Mouse (Mus musculus): Measurements from ENCODE around the gene Tmem150a. TPM values are rescaled to one million over a fixed set of nuclear protein-coding genes. Genes with fewer than 3 reads are reported as not detected.
A peak's percentile ranks its signal among the peaks of the same experiment; 100 is the strongest.

Gene Tmem150a
- polyA plus RNA-seq, 1 experiment from 2014 or later, result 17.1 TPM

DNA sequence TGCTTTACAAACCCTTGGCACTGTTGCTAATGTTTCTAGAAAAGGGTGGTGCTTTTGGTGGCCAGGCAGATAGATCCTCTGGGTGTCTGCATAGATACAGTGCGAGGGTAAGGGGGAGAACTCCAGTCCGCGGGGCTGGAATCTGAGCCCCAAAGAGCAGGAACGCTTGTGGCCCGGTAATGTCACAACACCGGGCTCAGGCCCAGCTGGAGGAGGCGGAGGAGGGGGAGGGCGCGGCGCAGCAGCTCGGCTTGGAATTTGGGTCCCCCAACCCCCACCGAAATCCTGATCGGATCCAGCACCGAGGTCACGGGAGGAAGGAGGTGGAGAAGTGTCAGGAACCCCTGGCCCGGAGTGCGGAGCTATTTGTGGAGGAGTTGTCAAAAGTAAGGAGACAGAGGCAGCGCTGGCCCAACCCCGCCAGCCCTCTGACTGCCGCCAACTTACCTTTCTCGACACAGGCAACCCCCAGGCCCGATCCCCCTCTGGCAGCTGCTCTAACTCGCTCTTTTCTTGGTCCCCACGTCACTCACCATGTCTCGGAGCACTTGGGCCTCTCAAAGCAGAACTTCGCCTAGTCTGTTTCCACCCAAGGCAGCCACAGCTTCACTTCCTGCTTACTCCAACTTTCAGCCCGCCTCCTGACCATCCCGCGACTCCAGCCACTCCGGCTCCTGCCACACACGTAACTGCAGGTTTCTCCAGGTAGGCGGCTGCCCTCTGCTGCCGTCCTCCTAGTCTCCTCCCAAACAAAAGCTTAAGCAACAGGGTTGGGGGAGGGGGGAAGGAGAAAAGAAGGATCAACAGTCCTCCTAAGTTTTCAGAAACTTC is 34.9 kb downstream of the Tmem150a start, which contains the start of gene Vamp8:
Gene Vamp8, minus strand, starts transcription at position 763 of the 831 bp plus-strand sequence.
- no peaks in the 10 kb centered on the region for H3K36me3 ChIP-seq (ENCODE audit: control insufficient read depth, insufficient read depth, low read length)
- H3K27ac ChIP-seq (replicated peaks; ENCODE audit: low read depth, low read length), result no peak within 1 kb of the TSS
- no peaks in the 10 kb centered on the region for H3K9me3 ChIP-seq (ENCODE audit: control insufficient read depth, low read length)
- peak within 1 kb of the TSS; percentile 25 for H3K4me3 ChIP-seq (replicated peaks; ENCODE audit: low read depth, low read length)
- ATAC-seq (ENCODE audit: low FRiP score, low TSS enrichment) (no peak), DNase-seq (peak; percentile 40)
- H3K4me1 ChIP-seq (ENCODE audit: control insufficient read depth, insufficient read depth, low read length), result 0 out of 2 replicates have a peak, but pooled peaks cover 9% of the 10 kb centered on the region
- WGBS, result 1% methylated on average over 32 of the region's 33 CpGs
- peak within 1 kb of the TSS; percentile 34; the same call in 1 of the 2 replicates for H3K9ac ChIP-seq (replicated peaks; ENCODE audit: low read length)
- peaks cover 16% of the 10 kb centered on the region; the same call in 1 of the 2 replicates for H3K27me3 ChIP-seq (ENCODE audit: control insufficient read depth, insufficient read depth, low read length)
- H3K4me2 ChIP-seq (ENCODE audit: low read length), result peak within 1 kb of the TSS; percentile 52

DNA sequence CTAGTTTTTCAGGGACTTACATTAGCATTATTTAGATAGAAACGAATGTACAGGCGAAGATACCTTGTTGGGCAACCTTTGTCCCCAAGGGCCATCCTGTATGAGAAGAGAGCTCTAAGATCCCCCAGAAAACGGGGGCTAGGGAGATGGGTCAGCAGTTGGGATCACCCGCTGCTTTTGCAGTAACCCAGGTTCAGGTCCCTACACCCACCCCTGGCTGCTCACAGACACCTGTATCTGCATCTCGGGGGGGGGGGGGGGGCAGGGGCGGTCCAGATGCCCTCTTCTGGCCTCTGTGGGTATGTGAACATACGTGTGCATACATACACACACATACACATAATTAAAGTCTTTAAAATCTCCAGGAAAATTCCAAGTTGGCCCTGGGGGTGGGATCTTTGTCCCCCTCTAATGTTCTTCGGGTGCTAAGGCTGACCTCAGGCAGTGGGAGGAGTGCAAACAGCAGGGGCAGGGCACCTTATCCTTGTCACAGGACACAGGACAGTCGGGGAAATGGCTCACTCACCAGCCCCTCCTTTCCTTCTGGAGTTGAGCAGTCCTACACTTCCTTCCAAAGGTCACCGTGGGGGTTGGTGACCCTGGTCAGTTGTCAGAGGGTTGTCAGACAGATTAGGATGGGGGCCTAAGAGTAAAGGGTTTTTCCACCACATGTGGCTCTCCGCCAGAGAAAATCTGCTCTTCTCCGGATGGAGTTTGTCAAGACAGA is 35.7 kb downstream of the Tmem150a start:
- Histone ChIP-seq H3K9me3 (ENCODE audit: control insufficient read depth, low read length) (no peaks in the 10 kb centered on the region), H3K4me3 (replicated peaks; ENCODE audit: low read depth, low read length) (peak overlapping the region; percentile 25), H3K4me1 (ENCODE audit: control insufficient read depth, insufficient read depth, low read length) (0 out of 2 replicates have a peak, but pooled peaks cover 9% of the 10 kb centered on the region), H3K4me2 (ENCODE audit: low read length) (peak overlapping the region; percentile 52), H3K9ac (replicated peaks; ENCODE audit: low read length) (no peak overlapping the region), H3K27ac (replicated peaks; ENCODE audit: low read depth, low read length) (no peak overlapping the region), H3K36me3 (ENCODE audit: control insufficient read depth, insufficient read depth, low read length) (no peaks in the 10 kb centered on the region), H3K27me3 (ENCODE audit: control insufficient read depth, insufficient read depth, low read length) (peaks cover 16% of the 10 kb centered on the region; the same call in 1 of the 2 replicates)
- 18% methylated on average over 12 of the region's 12 CpGs for WGBS
- DNase-seq (peak; percentile 13), ATAC-seq (ENCODE audit: low FRiP score, low TSS enrichment) (no peak)

DNA sequence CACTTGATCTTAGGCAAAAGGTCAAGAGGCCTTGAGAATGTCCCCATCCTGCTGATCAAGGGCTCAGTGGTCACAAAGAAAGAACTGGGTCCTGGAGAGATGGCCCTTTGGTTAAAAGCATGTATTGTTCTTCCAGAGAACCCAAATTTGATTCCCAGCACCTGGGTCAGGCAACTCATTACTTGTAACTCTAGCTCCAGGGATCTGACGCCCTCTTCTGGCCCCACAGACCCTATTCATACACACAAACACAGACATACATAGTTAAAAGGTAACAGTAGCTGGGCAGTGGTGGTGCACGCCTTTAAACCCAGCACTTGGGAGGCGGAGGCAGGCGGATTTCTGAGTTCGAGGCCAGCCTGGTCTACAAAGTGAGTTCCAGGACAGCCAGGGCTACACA is 37.1 kb downstream of the Tmem150a start:
- ATAC-seq (ENCODE audit: low FRiP score, low TSS enrichment), result no peak
- WGBS, result 88% methylated on average over 5 of the region's 5 CpGs

DNA sequence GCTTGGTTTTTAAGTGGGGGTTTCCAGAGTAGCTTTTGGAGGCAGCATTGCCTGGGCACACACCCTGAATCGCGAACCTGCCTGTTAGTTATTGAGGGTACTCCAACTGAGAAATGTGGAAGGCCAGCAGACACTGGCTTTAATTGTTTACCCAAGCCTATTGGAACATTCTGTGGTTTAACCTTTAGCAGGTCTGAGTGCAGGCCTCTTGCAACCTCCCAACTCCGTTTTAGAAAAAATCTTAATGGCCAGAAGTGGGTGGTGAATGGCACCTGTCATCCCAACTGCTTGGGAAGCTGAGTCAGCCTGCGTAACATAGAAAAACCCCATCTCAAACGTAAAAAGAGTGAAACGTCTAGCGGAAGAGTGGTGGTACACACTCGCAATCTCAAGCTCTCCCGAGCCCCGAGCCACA is 41.6 kb downstream of the Tmem150a start:
- no peak overlapping the region for H3K4me3 ChIP-seq (replicated peaks; ENCODE audit: low read depth, low read length)
- no peaks in the 10 kb centered on the region for H3K27me3 ChIP-seq (ENCODE audit: control insufficient read depth, insufficient read depth, low read length)
- 85% methylated on average over 10 of the region's 10 CpGs for WGBS
- H3K4me2 ChIP-seq (ENCODE audit: low read length), result no peak overlapping the region
- H3K9ac ChIP-seq (replicated peaks; ENCODE audit: low read length), result no peak overlapping the region
- H3K4me1 ChIP-seq (ENCODE audit: control insufficient read depth, insufficient read depth, low read length), result no peaks in the 10 kb centered on the region
- no peaks in the 10 kb centered on the region for H3K36me3 ChIP-seq (ENCODE audit: control insufficient read depth, insufficient read depth, low read length)
- H3K27ac ChIP-seq (replicated peaks; ENCODE audit: low read depth, low read length), result no peak overlapping the region
- no peaks in the 10 kb centered on the region for H3K9me3 ChIP-seq (ENCODE audit: control insufficient read depth, low read length)
- DNase-seq (no peak), ATAC-seq (ENCODE audit: low FRiP score, low TSS enrichment) (no peak)

More for the DNA sequence above, 37.1 kb downstream of the Tmem150a start:
- H3K36me3 ChIP-seq (ENCODE audit: control insufficient read depth, insufficient read depth, low read length), result no peaks in the 10 kb centered on the region
- H3K4me2 ChIP-seq (ENCODE audit: low read length), result no peak overlapping the region
- H3K27ac ChIP-seq (replicated peaks; ENCODE audit: low read depth, low read length), result no peak overlapping the region
- H3K4me3 ChIP-seq (replicated peaks; ENCODE audit: low read depth, low read length), result no peak overlapping the region
- no peak for DNase-seq
- H3K9me3 ChIP-seq (ENCODE audit: control insufficient read depth, low read length), result no peaks in the 10 kb centered on the region
- H3K27me3 ChIP-seq (ENCODE audit: control insufficient read depth, insufficient read depth, low read length), result peaks cover 16% of the 10 kb centered on the region; the same call in 1 of the 2 replicates
- no peak overlapping the region for H3K9ac ChIP-seq (replicated peaks; ENCODE audit: low read length)
- 0 out of 2 replicates have a peak, but pooled peaks cover 9% of the 10 kb centered on the region for H3K4me1 ChIP-seq (ENCODE audit: control insufficient read depth, insufficient read depth, low read length)

DNA sequence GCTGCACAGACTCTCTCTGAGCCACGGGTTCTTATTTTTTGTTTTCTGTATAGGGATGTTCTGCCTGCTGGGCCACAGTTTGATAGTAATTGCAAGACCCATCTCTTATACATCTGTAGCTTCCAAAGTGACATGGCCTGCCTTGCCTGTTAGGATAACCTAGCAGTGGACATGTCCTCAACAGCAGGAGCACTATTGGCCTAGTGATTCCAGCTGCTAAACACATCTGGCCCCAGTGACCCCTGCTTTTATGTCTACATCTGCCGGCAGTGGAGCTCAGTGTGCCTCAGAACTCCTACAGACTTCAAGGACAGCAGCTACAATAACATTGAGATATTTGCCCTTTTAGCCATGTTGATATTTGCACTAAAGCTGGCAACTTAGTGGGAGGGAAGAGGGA is 44.7 kb downstream of the Tmem150a start:
- no peak overlapping the region for H3K27ac ChIP-seq (replicated peaks; ENCODE audit: low read depth, low read length)
- no peaks in the 10 kb centered on the region for H3K4me1 ChIP-seq (ENCODE audit: control insufficient read depth, insufficient read depth, low read length)
- no peaks in the 10 kb centered on the region for H3K9me3 ChIP-seq (ENCODE audit: control insufficient read depth, low read length)
- no peak for DNase-seq
- no peak overlapping the region for H3K4me3 ChIP-seq (replicated peaks; ENCODE audit: low read depth, low read length)
- H3K4me2 ChIP-seq (ENCODE audit: low read length), result no peak overlapping the region
- 42% methylated on average over 2 of the region's 2 CpGs for WGBS
- no peaks in the 10 kb centered on the region for H3K36me3 ChIP-seq (ENCODE audit: control insufficient read depth, insufficient read depth, low read length)
- ATAC-seq (ENCODE audit: low FRiP score, low TSS enrichment), result no peak
- H3K27me3 ChIP-seq (ENCODE audit: control insufficient read depth, insufficient read depth, low read length), result no peaks in the 10 kb centered on the region
- no peak overlapping the region for H3K9ac ChIP-seq (replicated peaks; ENCODE audit: low read length)

DNA sequence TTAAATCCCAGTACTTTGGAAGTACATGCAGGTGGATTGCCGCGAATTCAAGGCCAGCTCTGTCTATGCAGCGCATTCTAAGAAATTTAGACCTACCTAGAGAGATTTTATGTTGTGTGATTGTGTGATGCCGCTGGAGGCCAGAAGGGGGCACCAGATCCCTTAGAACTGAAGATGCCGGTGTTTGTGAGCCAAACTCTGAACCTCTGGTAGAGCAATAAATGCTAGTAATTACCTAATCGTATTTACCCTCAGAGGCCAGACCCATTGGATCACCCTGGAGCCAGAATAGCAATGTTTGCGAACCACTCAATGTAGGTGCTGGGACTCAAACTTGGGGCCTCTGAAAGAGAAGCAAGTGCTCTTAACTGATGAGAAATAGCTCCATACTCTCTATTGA is 46.6 kb downstream of the Tmem150a start:
- H3K27me3 ChIP-seq (ENCODE audit: control insufficient read depth, insufficient read depth, low read length), result no peaks in the 10 kb centered on the region
- 23% methylated on average over 7 of the region's 7 CpGs for WGBS
- peak; percentile 81 for DNase-seq
- H3K4me1 ChIP-seq (ENCODE audit: control insufficient read depth, insufficient read depth, low read length), result no peaks in the 10 kb centered on the region
- H3K27ac ChIP-seq (replicated peaks; ENCODE audit: low read depth, low read length), result no peak overlapping the region
- no peak overlapping the region for H3K4me2 ChIP-seq (ENCODE audit: low read length)
- ATAC-seq (ENCODE audit: low FRiP score, low TSS enrichment), result no peak
- no peaks in the 10 kb centered on the region for H3K9me3 ChIP-seq (ENCODE audit: control insufficient read depth, low read length)
- H3K9ac ChIP-seq (replicated peaks; ENCODE audit: low read length), result no peak overlapping the region
- H3K36me3 ChIP-seq (ENCODE audit: control insufficient read depth, insufficient read depth, low read length), result no peaks in the 10 kb centered on the region
- H3K4me3 ChIP-seq (replicated peaks; ENCODE audit: low read depth, low read length), result no peak overlapping the region

DNA sequence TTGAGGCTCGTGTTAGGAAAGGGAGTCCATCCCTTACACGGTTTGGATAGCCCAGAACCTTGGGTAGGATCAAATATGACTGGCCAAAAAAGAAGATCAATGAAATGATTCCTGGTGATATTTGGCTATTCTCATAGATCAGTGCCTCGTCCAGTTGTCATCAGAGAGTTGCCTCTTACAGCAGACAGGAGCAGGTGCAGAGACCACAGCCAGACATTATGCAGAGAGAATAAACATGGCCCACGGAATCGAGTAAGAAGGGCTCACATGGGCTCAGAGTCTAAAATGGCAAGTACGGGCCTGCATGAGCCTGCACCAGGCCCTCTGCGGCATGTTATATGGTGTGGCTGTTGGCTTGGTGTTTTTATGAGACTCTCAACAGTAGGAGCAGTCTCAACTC is 50.1 kb downstream of the Tmem150a start:
- Histone ChIP-seq H3K36me3 (ENCODE audit: control insufficient read depth, insufficient read depth, low read length) (no peaks in the 10 kb centered on the region), H3K4me3 (replicated peaks; ENCODE audit: low read depth, low read length) (no peak overlapping the region), H3K4me1 (ENCODE audit: control insufficient read depth, insufficient read depth, low read length) (no peaks in the 10 kb centered on the region), H3K9me3 (ENCODE audit: control insufficient read depth, low read length) (no peaks in the 10 kb centered on the region), H3K27ac (replicated peaks; ENCODE audit: low read depth, low read length) (no peak overlapping the region), H3K4me2 (ENCODE audit: low read length) (no peak overlapping the region), H3K9ac (replicated peaks; ENCODE audit: low read length) (no peak overlapping the region), H3K27me3 (ENCODE audit: control insufficient read depth, insufficient read depth, low read length) (no peaks in the 10 kb centered on the region)
- 83% methylated on average over 7 of the region's 7 CpGs for WGBS
- ATAC-seq (ENCODE audit: low FRiP score, low TSS enrichment) (no peak), DNase-seq (no peak)

DNA sequence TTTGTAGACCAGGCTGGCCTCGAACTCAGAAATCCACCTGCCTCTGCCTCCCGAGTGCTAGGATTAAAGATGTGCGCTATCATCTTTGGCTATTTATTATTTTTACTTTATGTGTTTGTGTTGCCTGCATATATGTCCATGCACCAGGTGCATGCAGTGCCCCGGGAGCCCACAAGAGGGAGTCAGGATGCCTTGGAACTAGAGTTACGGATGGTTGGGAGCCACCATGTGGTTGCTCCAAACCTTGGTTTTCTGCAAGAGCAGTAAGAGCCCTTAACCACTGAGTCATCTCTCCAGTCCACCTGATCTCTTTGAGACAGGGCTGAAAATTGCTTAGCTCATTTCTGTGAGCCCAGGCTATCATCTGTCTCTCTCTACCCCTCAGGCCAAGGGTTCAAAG is 51.9 kb downstream of the Tmem150a start:
- ATAC-seq (ENCODE audit: low FRiP score, low TSS enrichment) (no peak; the same call in 1 of the 2 replicates), DNase-seq (peak; percentile 91)
- H3K27ac ChIP-seq (replicated peaks; ENCODE audit: low read depth, low read length), result no peak overlapping the region
- H3K4me2 ChIP-seq (ENCODE audit: low read length), result no peak overlapping the region
- no peak overlapping the region for H3K4me3 ChIP-seq (replicated peaks; ENCODE audit: low read depth, low read length)
- H3K36me3 ChIP-seq (ENCODE audit: control insufficient read depth, insufficient read depth, low read length), result no peaks in the 10 kb centered on the region
- no peaks in the 10 kb centered on the region for H3K4me1 ChIP-seq (ENCODE audit: control insufficient read depth, insufficient read depth, low read length)
- H3K9ac ChIP-seq (replicated peaks; ENCODE audit: low read length), result no peak overlapping the region
- 3% methylated on average over 5 of the region's 5 CpGs for WGBS
- H3K9me3 ChIP-seq (ENCODE audit: control insufficient read depth, low read length), result no peaks in the 10 kb centered on the region
- H3K27me3 ChIP-seq (ENCODE audit: control insufficient read depth, insufficient read depth, low read length), result no peaks in the 10 kb centered on the region
